Mouse (Mus musculus) forebrain, embryonic 13.5 days (tissue): ENCODE data around the gene Mrpl36. TPM values are rescaled to one million over a fixed set of nuclear protein-coding genes. Genes with fewer than 3 reads are reported as not detected.

Experiments
- ATAC-seq: fragments of 200-750 bp; cut with Nextera tagmentation; 2 replicates; pipeline ENCODE4 v1.8.0; 2017
- H3K27ac ChIP-seq: fragments of 300-500 bp; sonication (generic); 2 replicates; pipeline ENCODE4 v1.5.1; 2015; ENCODE audit warnings: inconsistent platforms, mild to moderate bottlenecking, moderate library complexity
- H3K27me3 ChIP-seq: fragments of 300-500 bp; sonication (generic); 2 replicates; pipeline ENCODE4 v1.6.1; 2015; ENCODE audit warnings: mild to moderate bottlenecking, inconsistent platforms
- H3K36me3 ChIP-seq: fragments of 300-500 bp; sonication (generic); 2 replicates; pipeline ENCODE4 v1.6.1; 2015; ENCODE audit warnings: mild to moderate bottlenecking, inconsistent platforms; ENCODE audit not compliant: poor library complexity, severe bottlenecking
- H3K4me1 ChIP-seq: fragments of 300-500 bp; sonication (generic); 2 replicates; pipeline ENCODE4 v1.6.1; 2015; ENCODE audit warnings: inconsistent platforms
- H3K4me2 ChIP-seq: fragments of 300-500 bp; sonication (generic); 2 replicates; pipeline ENCODE4 v1.6.1; 2015; ENCODE audit warnings: inconsistent platforms, mild to moderate bottlenecking, moderate library complexity
- H3K4me3 ChIP-seq: fragments of 300-500 bp; sonication (generic); 2 replicates; pipeline ENCODE4 v1.5.1; 2015; ENCODE audit warnings: mild to moderate bottlenecking, inconsistent platforms
- H3K9ac ChIP-seq: fragments of 300-500 bp; sonication (generic); 2 replicates; pipeline ENCODE4 v1.6.1; 2015; ENCODE audit warnings: mild to moderate bottlenecking, inconsistent platforms
- H3K9me3 ChIP-seq: fragments of 300-500 bp; sonication (generic); replicated peaks from 2 replicates; pipeline ENCODE4 v1.6.1; 2016; ENCODE audit warnings: inconsistent platforms
- WGBS: fragments of 180-500 bp; shearing (Covaris S2); methylation state at CpG from one replicate; pipeline ENCODE4 v1.1.7; 2015; 5-methylcytosine and 5-hydroxymethylcytosine counted together
- polyA plus RNA-seq: library from polyadenylated mRNA; unstranded; fragments of >200 nt; fragmentation: Nextera tagmentation; extraction: Ambion mirVana; gene quantifications from 2 replicates; pipeline ENCODE4 v1.2.1, GENCODE M21; 2015

The Mrpl36 gene
- polyA plus RNA-seq, 1 experiment from 2014 or later, result 115 TPM

GRCm38 (mm10) chr13:73310183-73310929 lies 18.0 kb upstream of the Mrpl36 start:
- H3K36me3 ChIP-seq, result peaks cover 3% of the 10 kb centered on the region; the same call in 1 of the 2 replicates
- H3K9ac ChIP-seq, result no peak overlapping the region
- 19% methylated on average over 8 of the region's 8 CpGs for WGBS
- ATAC-seq, result peak; percentile 58; the same call in 1 of the 2 replicates
- H3K9me3 ChIP-seq, result no peaks in the 10 kb centered on the region
- 0 out of 2 replicates have a peak, but pooled peaks cover 5% of the 10 kb centered on the region for H3K27me3 ChIP-seq
- peaks cover 14% of the 10 kb centered on the region for H3K4me1 ChIP-seq
- H3K4me2 ChIP-seq, result no peak overlapping the region
- H3K27ac ChIP-seq, result no peak overlapping the region
- H3K4me3 ChIP-seq, result no peak overlapping the region

- whole genome bisulfite sequencing, result 95% methylated on average over 4 of the region's 4 CpGs
Measured at GRCm38 (mm10) chr13:73320048-73320447, 8.3 kb upstream of the Mrpl36 start.

GRCm38 (mm10) chr13:73322626-73323025 lies 5.7 kb upstream of the Mrpl36 start:
- Histone ChIP-seq H3K4me1 (peaks cover 8% of the 10 kb centered on the region; the same call in 1 of the 2 replicates), H3K27ac (no peak overlapping the region), H3K36me3 (peaks cover 75% of the 10 kb centered on the region), H3K9me3 (peaks cover under 1% of the 10 kb centered on the region; the same call in 1 of the 2 replicates), H3K27me3 (no peaks in the 10 kb centered on the region), H3K4me3 (no peak overlapping the region), H3K9ac (no peak overlapping the region), H3K4me2 (no peak overlapping the region)
- no peak for ATAC-seq
- 91% methylated on average over 10 of the region's 10 CpGs for WGBS

More at GRCm38 (mm10) chr13:73320048-73320447, 8.3 kb upstream of the Mrpl36 start:
- Histone ChIP-seq H3K9ac (no peak overlapping the region), H3K4me3 (no peak overlapping the region), H3K36me3 (peaks cover 79% of the 10 kb centered on the region), H3K9me3 (peaks cover 4% of the 10 kb centered on the region), H3K27ac (no peak overlapping the region), H3K4me1 (no peaks in the 10 kb centered on the region), H3K4me2 (no peak overlapping the region), H3K27me3 (no peaks in the 10 kb centered on the region)
- no peak for ATAC-seq

GRCm38 (mm10) chr13:73323406-73323805 lies 4.9 kb upstream of the Mrpl36 start:
- 95% methylated on average over 4 of the region's 4 CpGs for WGBS
- peaks cover 67% of the 10 kb centered on the region for H3K36me3 ChIP-seq
- no peak for ATAC-seq

GRCm38 (mm10) chr13:73330844-73331501 lies 2.7 kb downstream of the Mrpl36 start:
- H3K27me3 ChIP-seq, result no peaks in the 10 kb centered on the region
- H3K36me3 ChIP-seq, result peaks cover 7% of the 10 kb centered on the region; the same call in 1 of the 2 replicates
- WGBS, result under 1% methylated on average over 40 of the region's 42 CpGs
- peak overlapping the region; percentile 75 for H3K27ac ChIP-seq
- H3K9me3 ChIP-seq, result no peaks in the 10 kb centered on the region
- H3K4me3 ChIP-seq, result peak overlapping the region; percentile 90
- H3K4me2 ChIP-seq, result peak overlapping the region; percentile 98
- H3K4me1 ChIP-seq, result peaks cover 29% of the 10 kb centered on the region
- H3K9ac ChIP-seq, result peak overlapping the region; percentile 87
- ATAC-seq, result peak; percentile 94

More at GRCm38 (mm10) chr13:73323406-73323805, 4.9 kb upstream of the Mrpl36 start:
- H3K27ac ChIP-seq, result no peak overlapping the region
- H3K4me3 ChIP-seq, result no peak overlapping the region
- H3K4me1 ChIP-seq, result peaks cover 11% of the 10 kb centered on the region; the same call in 1 of the 2 replicates
- H3K4me2 ChIP-seq, result no peak overlapping the region
- H3K9ac ChIP-seq, result no peak overlapping the region
- no peaks in the 10 kb centered on the region for H3K27me3 ChIP-seq
- H3K9me3 ChIP-seq, result no peaks in the 10 kb centered on the region; the same call in 1 of the 2 replicates

- peak overlapping the region; percentile 90 for H3K4me3 ChIP-seq
- H3K9ac ChIP-seq, result peak overlapping the region; percentile 87
- H3K27ac ChIP-seq, result no peak overlapping the region
- H3K36me3 ChIP-seq, result no peaks in the 10 kb centered on the region
- H3K9me3 ChIP-seq, result no peaks in the 10 kb centered on the region
- no peak for ATAC-seq
- no peaks in the 10 kb centered on the region for H3K27me3 ChIP-seq
- 70% methylated on average over 3 of the region's 3 CpGs for WGBS
- peaks cover 28% of the 10 kb centered on the region for H3K4me1 ChIP-seq
- peak overlapping the region; percentile 98 for H3K4me2 ChIP-seq
Measured at GRCm38 (mm10) chr13:73331736-73332135, 3.4 kb downstream of the Mrpl36 start.

GRCm38 (mm10) chr13:73336753-73337152 lies 8.4 kb downstream of the Mrpl36 start:
- no peaks in the 10 kb centered on the region for H3K9me3 ChIP-seq
- peaks cover 9% of the 10 kb centered on the region for H3K4me1 ChIP-seq
- H3K4me2 ChIP-seq, result no peak overlapping the region
- H3K36me3 ChIP-seq, result no peaks in the 10 kb centered on the region
- H3K27me3 ChIP-seq, result no peaks in the 10 kb centered on the region
- H3K27ac ChIP-seq, result no peak overlapping the region
- no peak overlapping the region for H3K9ac ChIP-seq
- whole genome bisulfite sequencing, result 37% methylated on average over 7 of the region's 7 CpGs
- ATAC-seq, result no peak
- H3K4me3 ChIP-seq, result no peak overlapping the region

- H3K9me3 ChIP-seq, result no peaks in the 10 kb centered on the region
- H3K9ac ChIP-seq, result no peak overlapping the region
- H3K4me3 ChIP-seq, result no peak overlapping the region
- H3K4me2 ChIP-seq, result no peak overlapping the region
- 77% methylated on average over 9 of the region's 9 CpGs for whole genome bisulfite sequencing
- no peaks in the 10 kb centered on the region for H3K27me3 ChIP-seq
- ATAC-seq, result no peak
- no peak overlapping the region for H3K27ac ChIP-seq
- no peaks in the 10 kb centered on the region for H3K36me3 ChIP-seq
- H3K4me1 ChIP-seq, result no peaks in the 10 kb centered on the region
Measured at GRCm38 (mm10) chr13:73345102-73345890, 17.0 kb downstream of the Mrpl36 start.

- WGBS, result 48% methylated on average over 2 of the region's 2 CpGs
- no peak for ATAC-seq
- H3K9me3 ChIP-seq, result no peaks in the 10 kb centered on the region
- H3K4me1 ChIP-seq, result no peaks in the 10 kb centered on the region
- no peak overlapping the region for H3K4me3 ChIP-seq
- H3K27ac ChIP-seq, result no peak overlapping the region
- no peaks in the 10 kb centered on the region for H3K36me3 ChIP-seq
- H3K27me3 ChIP-seq, result no peaks in the 10 kb centered on the region
- no peak overlapping the region for H3K9ac ChIP-seq
- H3K4me2 ChIP-seq, result no peak overlapping the region
Measured at GRCm38 (mm10) chr13:73346131-73346530, 17.8 kb downstream of the Mrpl36 start.

GRCm38 (mm10) chr13:73346743-73347142 lies 18.4 kb downstream of the Mrpl36 start:
- 79% methylated on average over 4 of the region's 4 CpGs for WGBS
- no peak overlapping the region for H3K27ac ChIP-seq
- H3K36me3 ChIP-seq, result no peaks in the 10 kb centered on the region
- H3K9ac ChIP-seq, result no peak overlapping the region
- H3K4me2 ChIP-seq, result no peak overlapping the region
- no peak overlapping the region for H3K4me3 ChIP-seq
- no peak for ATAC-seq
- no peaks in the 10 kb centered on the region for H3K4me1 ChIP-seq
- no peaks in the 10 kb centered on the region for H3K9me3 ChIP-seq
- no peaks in the 10 kb centered on the region for H3K27me3 ChIP-seq

- H3K9ac ChIP-seq, result no peak overlapping the region
- H3K27ac ChIP-seq, result no peak overlapping the region
- no peak overlapping the region for H3K4me3 ChIP-seq
- H3K27me3 ChIP-seq, result no peaks in the 10 kb centered on the region
- no peaks in the 10 kb centered on the region for H3K4me1 ChIP-seq
- no peaks in the 10 kb centered on the region for H3K9me3 ChIP-seq
- H3K4me2 ChIP-seq, result no peak overlapping the region
- no peaks in the 10 kb centered on the region for H3K36me3 ChIP-seq
- 73% methylated on average over 3 of the region's 3 CpGs for WGBS
- no peak for ATAC-seq
Measured at GRCm38 (mm10) chr13:73347171-73347570, 18.9 kb downstream of the Mrpl36 start.
